Mouse (Mus musculus): ENCODE results near the gene Paf1. TPM values are rescaled to one million over a fixed set of nuclear protein-coding genes. Genes with fewer than 3 reads are reported as not detected.
"Not testable (repeated sequence)": the region's sequence is repeated elsewhere in the genome, so short reads cannot be mapped to it uniquely, and the experiment has no call there.

Gene Paf1
- polyA plus RNA-seq, 1 experiment from 2014 or later = 96.1 TPM

- no peaks in the 10 kb centered on the region for H3K9me3 ChIP-seq (replicated peaks; ENCODE audit: control insufficient read depth, low read length, poor library complexity, severe bottlenecking)
- H3K4me1 ChIP-seq (ENCODE audit: control insufficient read depth, insufficient read depth, low read length) = peaks cover 2% of the 10 kb centered on the region
- WGBS = 30% methylated on average over 4 of the region's 4 CpGs
- no peak overlapping the region for H3K4me2 ChIP-seq (ENCODE audit: low read length)
- no peak overlapping the region for H3K4me3 ChIP-seq (ENCODE audit: low read depth, low read length)
- no peak overlapping the region for H3K27ac ChIP-seq (ENCODE audit: low read length)
- peak; percentile 54 for ATAC-seq
- H3K27me3 ChIP-seq (ENCODE audit: control insufficient read depth, insufficient read depth, low read depth, low read length) = no peaks in the 10 kb centered on the region
- H3K9ac ChIP-seq (ENCODE audit: low read depth, low read length) = no peak overlapping the region
- peaks cover 17% of the 10 kb centered on the region for H3K36me3 ChIP-seq (ENCODE audit: control insufficient read depth, insufficient read depth, low read length)
Measured at GRCm38 (mm10) chr7:28386462-28386861, 6.3 kb upstream of the Paf1 start.

GRCm38 (mm10) chr7:28386877-28387276 is 5.9 kb upstream of the Paf1 start:
- WGBS = 84% methylated on average over 6 of the region's 6 CpGs
- not testable (repeated sequence) for H3K27me3 ChIP-seq (ENCODE audit: control insufficient read depth, insufficient read depth, low read depth, low read length); H3K4me3 ChIP-seq (ENCODE audit: low read depth, low read length); H3K27ac ChIP-seq (ENCODE audit: low read length); H3K9me3 ChIP-seq (replicated peaks; ENCODE audit: control insufficient read depth, low read length, poor library complexity, severe bottlenecking); ATAC-seq; H3K9ac ChIP-seq (ENCODE audit: low read depth, low read length); H3K4me1 ChIP-seq (ENCODE audit: control insufficient read depth, insufficient read depth, low read length); H3K4me2 ChIP-seq (ENCODE audit: low read length)
- H3K36me3 ChIP-seq (ENCODE audit: control insufficient read depth, insufficient read depth, low read length) = peaks cover 17% of the 10 kb centered on the region

DNA sequence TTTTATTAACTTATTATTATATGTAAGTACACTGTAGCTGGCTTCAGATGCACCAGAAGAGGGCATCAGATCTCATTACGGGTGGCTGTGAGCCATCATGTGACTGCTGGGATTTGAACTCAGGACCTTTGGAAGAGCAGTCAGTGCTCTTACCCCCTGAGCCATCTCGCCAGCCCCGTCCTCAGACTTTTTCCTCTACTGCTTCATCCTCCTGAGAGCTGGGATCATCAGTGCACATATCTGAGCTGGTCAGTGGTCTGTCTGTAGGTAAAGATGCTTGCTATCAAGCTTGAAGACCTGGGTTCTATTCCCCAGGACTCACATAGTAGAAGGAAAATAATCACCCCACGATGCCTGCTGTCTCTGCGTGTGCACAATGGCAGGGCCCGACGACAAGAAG is 5.4 kb upstream of the Paf1 start:
- not testable (repeated sequence) for H3K27me3 ChIP-seq (ENCODE audit: control insufficient read depth, insufficient read depth, low read depth, low read length); H3K4me1 ChIP-seq (ENCODE audit: control insufficient read depth, insufficient read depth, low read length); H3K4me2 ChIP-seq (ENCODE audit: low read length); ATAC-seq; H3K4me3 ChIP-seq (ENCODE audit: low read depth, low read length); H3K27ac ChIP-seq (ENCODE audit: low read length); H3K9ac ChIP-seq (ENCODE audit: low read depth, low read length); H3K9me3 ChIP-seq (replicated peaks; ENCODE audit: control insufficient read depth, low read length, poor library complexity, severe bottlenecking)
- peaks cover 17% of the 10 kb centered on the region for H3K36me3 ChIP-seq (ENCODE audit: control insufficient read depth, insufficient read depth, low read length)
- WGBS = 90% methylated on average over 7 of the region's 7 CpGs

DNA sequence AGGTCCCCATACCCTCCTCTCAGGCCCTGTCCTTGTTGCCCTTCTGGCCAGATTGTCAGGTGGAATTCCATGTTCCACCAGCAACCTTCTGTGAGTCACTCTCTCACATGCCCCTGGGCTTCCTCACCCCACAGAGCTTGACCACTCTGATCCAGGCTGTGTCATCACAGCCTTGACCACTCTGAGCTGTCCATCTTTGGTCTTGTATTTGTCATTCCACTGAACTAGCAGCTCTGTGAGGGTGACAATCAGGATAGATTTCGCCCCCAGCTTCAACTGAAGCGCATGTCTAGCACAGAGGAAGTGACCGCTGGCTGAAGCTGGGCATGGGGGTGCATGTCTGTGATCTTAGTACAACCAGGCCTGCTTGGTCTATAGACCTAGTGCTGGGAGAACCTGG is 2.4 kb upstream of the Paf1 start:
- Histone ChIP-seq H3K9ac (ENCODE audit: low read depth, low read length) (no peak overlapping the region), H3K4me1 (ENCODE audit: control insufficient read depth, insufficient read depth, low read length) (peaks cover 15% of the 10 kb centered on the region), H3K27ac (ENCODE audit: low read length) (no peak overlapping the region), H3K4me2 (ENCODE audit: low read length) (no peak overlapping the region), H3K4me3 (ENCODE audit: low read depth, low read length) (no peak overlapping the region), H3K9me3 (replicated peaks; ENCODE audit: control insufficient read depth, low read length, poor library complexity, severe bottlenecking) (no peaks in the 10 kb centered on the region), H3K27me3 (ENCODE audit: control insufficient read depth, insufficient read depth, low read depth, low read length) (no peaks in the 10 kb centered on the region), H3K36me3 (ENCODE audit: control insufficient read depth, insufficient read depth, low read length) (peaks cover 19% of the 10 kb centered on the region)
- ATAC-seq = no peak
- 98% methylated on average over 3 of the region's 3 CpGs for whole genome bisulfite sequencing

DNA sequence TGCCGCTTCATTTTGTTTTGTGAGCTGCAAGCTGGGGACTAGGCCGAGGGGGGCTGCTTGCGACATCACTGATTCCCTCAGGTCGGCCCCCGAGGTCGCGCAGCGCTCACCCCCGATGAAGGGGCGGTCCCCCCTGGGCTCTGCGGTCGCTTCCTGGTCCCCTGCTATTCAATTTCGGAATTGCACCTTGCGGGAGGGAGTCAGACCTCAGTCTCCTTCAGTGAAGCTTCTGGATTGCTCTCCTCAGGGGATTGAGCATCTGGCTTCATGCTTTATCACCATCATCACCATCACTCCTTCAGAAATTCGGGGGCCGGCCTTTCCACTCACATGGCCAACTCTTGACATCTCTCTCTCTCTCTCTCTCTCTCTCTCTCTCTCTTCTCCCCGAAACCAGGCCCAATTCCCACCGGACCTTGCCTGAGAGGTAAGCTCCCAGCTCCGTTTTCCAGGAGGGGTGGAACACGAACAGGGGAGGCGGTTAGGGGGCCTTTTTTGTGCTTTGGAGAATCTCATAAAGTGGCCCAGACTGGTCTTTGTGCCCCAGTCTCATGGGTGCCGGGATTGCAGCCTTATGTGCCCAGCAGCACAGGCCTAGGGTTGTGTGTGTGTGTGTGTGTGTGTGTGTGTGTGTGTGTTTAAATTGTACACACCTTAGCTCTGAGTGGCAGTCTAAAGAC is 661 bp downstream of the Paf1 start:
- 8% methylated on average over 22 of the region's 22 CpGs for WGBS
- Histone ChIP-seq H3K36me3 (ENCODE audit: control insufficient read depth, insufficient read depth, low read length) (peaks cover 24% of the 10 kb centered on the region), H3K9ac (ENCODE audit: low read depth, low read length) (peak overlapping the region; percentile 88), H3K27ac (ENCODE audit: low read length) (peak overlapping the region; percentile 81), H3K27me3 (ENCODE audit: control insufficient read depth, insufficient read depth, low read depth, low read length) (no peaks in the 10 kb centered on the region), H3K4me2 (ENCODE audit: low read length) (peak overlapping the region; percentile 97), H3K4me3 (ENCODE audit: low read depth, low read length) (peak overlapping the region; percentile 97), H3K4me1 (ENCODE audit: control insufficient read depth, insufficient read depth, low read length) (peaks cover 15% of the 10 kb centered on the region), H3K9me3 (replicated peaks; ENCODE audit: control insufficient read depth, low read length, poor library complexity, severe bottlenecking) (no peaks in the 10 kb centered on the region)
- no peak for ATAC-seq

DNA sequence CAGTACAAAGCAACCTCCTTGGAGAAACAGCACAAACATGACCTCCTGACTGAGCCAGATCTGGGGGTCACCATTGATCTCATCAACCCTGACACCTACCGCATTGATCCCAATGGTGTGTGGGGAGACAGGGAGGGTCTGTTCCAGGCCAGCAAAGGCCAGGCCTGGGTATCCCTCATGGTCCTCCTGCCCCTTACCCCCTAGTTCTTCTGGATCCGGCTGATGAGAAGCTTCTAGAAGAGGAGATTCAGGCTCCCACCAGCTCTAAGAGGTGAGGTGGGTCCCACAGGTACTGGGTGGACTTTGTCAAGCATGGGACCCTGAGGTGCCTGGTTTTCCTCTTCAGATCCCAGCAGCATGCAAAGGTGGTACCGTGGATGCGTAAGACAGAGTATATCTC is 2.7 kb downstream of the Paf1 start:
- H3K4me3 ChIP-seq (ENCODE audit: low read depth, low read length) = no peak overlapping the region
- H3K9me3 ChIP-seq (replicated peaks; ENCODE audit: control insufficient read depth, low read length, poor library complexity, severe bottlenecking) = no peaks in the 10 kb centered on the region
- H3K27me3 ChIP-seq (ENCODE audit: control insufficient read depth, insufficient read depth, low read depth, low read length) = no peaks in the 10 kb centered on the region
- H3K9ac ChIP-seq (ENCODE audit: low read depth, low read length) = no peak overlapping the region
- WGBS = 99% methylated on average over 4 of the region's 4 CpGs
- peaks cover 15% of the 10 kb centered on the region for H3K4me1 ChIP-seq (ENCODE audit: control insufficient read depth, insufficient read depth, low read length)
- no peak overlapping the region for H3K4me2 ChIP-seq (ENCODE audit: low read length)
- peaks cover 27% of the 10 kb centered on the region for H3K36me3 ChIP-seq (ENCODE audit: control insufficient read depth, insufficient read depth, low read length)
- H3K27ac ChIP-seq (ENCODE audit: low read length) = no peak overlapping the region
- ATAC-seq = no peak

GRCm38 (mm10) chr7:28398000-28398399 is 5.2 kb downstream of the Paf1 start:
- Histone ChIP-seq H3K4me1 (ENCODE audit: control insufficient read depth, insufficient read depth, low read length) (peaks cover 8% of the 10 kb centered on the region), H3K36me3 (ENCODE audit: control insufficient read depth, insufficient read depth, low read length) (peaks cover 41% of the 10 kb centered on the region), H3K9ac (ENCODE audit: low read depth, low read length) (no peak overlapping the region), H3K4me2 (ENCODE audit: low read length) (no peak overlapping the region), H3K27me3 (ENCODE audit: control insufficient read depth, insufficient read depth, low read depth, low read length) (no peaks in the 10 kb centered on the region), H3K9me3 (replicated peaks; ENCODE audit: control insufficient read depth, low read length, poor library complexity, severe bottlenecking) (no peaks in the 10 kb centered on the region), H3K4me3 (ENCODE audit: low read depth, low read length) (no peak overlapping the region), H3K27ac (ENCODE audit: low read length) (no peak overlapping the region)
- 62% methylated on average over 3 of the region's 3 CpGs for WGBS
- ATAC-seq = no peak

- 92% methylated on average over 10 of the region's 10 CpGs for WGBS
Measured at GRCm38 (mm10) chr7:28398696-28399340, 6.1 kb downstream of the Paf1 start.

GRCm38 (mm10) chr7:28401030-28401429 is 8.3 kb downstream of the Paf1 start:
- Histone ChIP-seq H3K4me1 (ENCODE audit: control insufficient read depth, insufficient read depth, low read length) (no peaks in the 10 kb centered on the region), H3K27ac (ENCODE audit: low read length) (no peak overlapping the region), H3K4me2 (ENCODE audit: low read length) (no peak overlapping the region), H3K36me3 (ENCODE audit: control insufficient read depth, insufficient read depth, low read length) (peaks cover 59% of the 10 kb centered on the region), H3K4me3 (ENCODE audit: low read depth, low read length) (no peak overlapping the region), H3K27me3 (ENCODE audit: control insufficient read depth, insufficient read depth, low read depth, low read length) (no peaks in the 10 kb centered on the region), H3K9me3 (replicated peaks; ENCODE audit: control insufficient read depth, low read length, poor library complexity, severe bottlenecking) (no peaks in the 10 kb centered on the region), H3K9ac (ENCODE audit: low read depth, low read length) (no peak overlapping the region)
- WGBS = 91% methylated on average over 1 of the region's 1 CpGs
- no peak for ATAC-seq

More at GRCm38 (mm10) chr7:28398696-28399340, 6.1 kb downstream of the Paf1 start:
- ATAC-seq = no peak
- no peak overlapping the region for H3K9ac ChIP-seq (ENCODE audit: low read depth, low read length)
- no peak overlapping the region for H3K4me3 ChIP-seq (ENCODE audit: low read depth, low read length)
- no peaks in the 10 kb centered on the region for H3K9me3 ChIP-seq (replicated peaks; ENCODE audit: control insufficient read depth, low read length, poor library complexity, severe bottlenecking)
- H3K4me1 ChIP-seq (ENCODE audit: control insufficient read depth, insufficient read depth, low read length) = peaks cover 3% of the 10 kb centered on the region; the same call in 1 of the 2 replicates
- no peak overlapping the region for H3K27ac ChIP-seq (ENCODE audit: low read length)
- H3K27me3 ChIP-seq (ENCODE audit: control insufficient read depth, insufficient read depth, low read depth, low read length) = no peaks in the 10 kb centered on the region
- H3K4me2 ChIP-seq (ENCODE audit: low read length) = no peak overlapping the region
- peaks cover 49% of the 10 kb centered on the region for H3K36me3 ChIP-seq (ENCODE audit: control insufficient read depth, insufficient read depth, low read length)
